Mouse (Mus musculus) heart, postnatal 0 days (tissue): ENCODE results near the gene Wt1.

ENCODE experiments used
- CTCF ChIP-seq: IDR thresholded peaks from 2 replicates; pipeline ENCODE4 v1.5.1; 2016; ENCODE audit warnings: antibody characterized with exemption, control low read depth, low read depth
- EP300 ChIP-seq: IDR thresholded peaks from 2 replicates; pipeline ENCODE4 v1.6.1; 2016; ENCODE audit warnings: antibody characterized with exemption, low read depth

DNA sequence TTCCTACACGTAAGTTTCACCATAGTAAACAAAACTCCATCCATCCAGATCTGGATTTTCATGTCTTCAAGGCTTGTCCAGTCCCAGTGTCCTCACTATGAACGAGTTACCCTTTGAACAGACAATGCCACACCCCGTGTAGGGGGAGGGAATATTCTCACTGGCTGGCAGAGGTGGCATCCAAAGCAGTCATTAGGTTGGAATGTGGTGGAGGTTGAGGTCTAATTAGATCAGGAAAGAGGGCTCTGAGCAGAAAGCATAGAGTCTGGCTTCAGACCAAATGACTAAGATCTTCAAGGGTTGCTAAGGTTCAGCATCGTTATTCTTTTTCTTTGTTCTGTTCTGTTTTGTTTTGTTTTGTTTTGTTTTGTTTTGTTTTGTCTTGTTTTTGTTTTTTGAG is 42.3 kb upstream of the Wt1 start:
- TF ChIP-seq CTCF, result no peak
- no peak for TF ChIP-seq EP300
